Mouse (Mus musculus): ENCODE results near the gene Srsf2. TPM values are rescaled to one million over a fixed set of nuclear protein-coding genes. Genes with fewer than 3 reads are reported as not detected.

Gene Srsf2
- polyA plus RNA-seq, 1 experiment from 2014 or later, result 765 TPM

Other genes starting within 250 kb of the Srsf2 start
- gene Rhbdf2, start 226.1 kb downstream of the Srsf2 start, polyA plus RNA-seq (2015; fragmentation: Nextera tagmentation; extraction: Ambion mirVana), result 8.4 and 8.9 TPM in 2 replicates
- gene Prcd, start 199.6 kb downstream of the Srsf2 start, polyA plus RNA-seq (2015; fragmentation: Nextera tagmentation; extraction: Ambion mirVana), result 1.0 and 1.3 TPM in 2 replicates
- gene Cygb, start 198.8 kb downstream of the Srsf2 start, polyA plus RNA-seq (2015; fragmentation: Nextera tagmentation; extraction: Ambion mirVana), result 12.5 and 12.9 TPM in 2 replicates
- gene St6galnac1, start 77.6 kb downstream of the Srsf2 start, polyA plus RNA-seq (2015; fragmentation: Nextera tagmentation; extraction: Ambion mirVana), result not detected in 2 replicates
- gene Mxra7, start 25.0 kb downstream of the Srsf2 start, polyA plus RNA-seq (2015; fragmentation: Nextera tagmentation; extraction: Ambion mirVana), result 25.5 and 27.9 TPM in 2 replicates
- gene Mettl23, start 9.8 kb downstream of the Srsf2 start, polyA plus RNA-seq (2015; fragmentation: Nextera tagmentation; extraction: Ambion mirVana), result 62.0 and 63.7 TPM in 2 replicates
- 81.2 and 88.5 TPM in 2 replicates for gene Jmjd6, start 9.6 kb downstream of the Srsf2 start, polyA plus RNA-seq (2015; fragmentation: Nextera tagmentation; extraction: Ambion mirVana)
- gene Mfsd11, start 654 bp downstream of the Srsf2 start, polyA plus RNA-seq (2015; fragmentation: Nextera tagmentation; extraction: Ambion mirVana), result 39.4 and 47.3 TPM in 2 replicates
- 0.69 and 0.90 TPM in 2 replicates for gene Mgat5b, start 65.8 kb upstream of the Srsf2 start, polyA plus RNA-seq (2015; fragmentation: Nextera tagmentation; extraction: Ambion mirVana)

All from intestine, embryonic 15.5 days (tissue).